Mouse (Mus musculus): ENCODE measurements around the gene Clpb. TPM values are rescaled to one million over a fixed set of nuclear protein-coding genes. Genes with fewer than 3 reads are reported as not detected.

The Clpb gene
- total RNA-seq, 2 experiments from 2014 or later = 30.7 to 38.7 TPM

GRCm38 (mm10) chr7:101725081-101725480, 61.6 kb downstream of the Clpb start:
- DNase-seq = peak; percentile 26

- no peak for DNase-seq
Measured at GRCm38 (mm10) chr7:101726980-101727379, 63.5 kb downstream of the Clpb start.

- no peak for DNase-seq
Measured at GRCm38 (mm10) chr7:101732096-101732495, 68.7 kb downstream of the Clpb start.

- no peak for DNase-seq
Measured at GRCm38 (mm10) chr7:101733042-101733441, 69.6 kb downstream of the Clpb start.

GRCm38 (mm10) chr7:101735297-101735696, 71.9 kb downstream of the Clpb start:
- DNase-seq = no peak

GRCm38 (mm10) chr7:101737735-101738134, 74.3 kb downstream of the Clpb start:
- DNase-seq = no peak

GRCm38 (mm10) chr7:101739602-101740001, 76.2 kb downstream of the Clpb start:
- DNase-seq = no peak

GRCm38 (mm10) chr7:101743487-101743886, 80.1 kb downstream of the Clpb start:
- DNase-seq = no peak

GRCm38 (mm10) chr7:101746559-101747334, 83.3 kb downstream of the Clpb start:
- no peak for DNase-seq

GRCm38 (mm10) chr7:101750268-101750667, 86.8 kb downstream of the Clpb start:
- no peak for DNase-seq

- DNase-seq = no peak
Measured at GRCm38 (mm10) chr7:101752346-101752745, 88.9 kb downstream of the Clpb start.

GRCm38 (mm10) chr7:101753492-101753891, 90.1 kb downstream of the Clpb start:
- no peak for DNase-seq

GRCm38 (mm10) chr7:101754416-101754815, 91.0 kb downstream of the Clpb start:
- DNase-seq = peak; percentile 19

- no peak for DNase-seq
Measured at GRCm38 (mm10) chr7:101755301-101755700, 91.9 kb downstream of the Clpb start.

GRCm38 (mm10) chr7:101761899-101762780, 98.7 kb downstream of the Clpb start:
- DNase-seq = peak; percentile 9

- DNase-seq = no peak
Measured at GRCm38 (mm10) chr7:101767335-101767907, 104.0 kb downstream of the Clpb start.

- no peak for DNase-seq
Measured at GRCm38 (mm10) chr7:101770051-101770450, 106.6 kb downstream of the Clpb start.

- no peak for DNase-seq
Measured at GRCm38 (mm10) chr7:101771604-101772003, 108.2 kb downstream of the Clpb start.

- no peak for DNase-seq
Measured at GRCm38 (mm10) chr7:101772687-101773086, 109.3 kb downstream of the Clpb start.

- no peak for DNase-seq
Measured at GRCm38 (mm10) chr7:101777053-101777452, 113.6 kb downstream of the Clpb start.

- DNase-seq = no peak
Measured at GRCm38 (mm10) chr7:101817861-101818401, 154.5 kb downstream of the Clpb start, which contains the start of gene Phox2a. Gene Phox2a (plus strand): TSS chr7:101818313.

- peak; percentile 38 for DNase-seq
Measured at GRCm38 (mm10) chr7:101820295-101821030, 157.0 kb downstream of the Clpb start.

Measured in gastrocnemius, postnatal 10 days (tissue).